Mouse (Mus musculus) spleen, adult 18-20 months (tissue): ENCODE data around the gene Pdcd6ip.

Source experiments
- DNase-seq, 2 experiments: peaks; one replicate each; pipeline ENCODE4 v3.0.0; 2022; ENCODE audit warnings: mixed read lengths in 2 of 2

Pdcd6ip gene

GRCm38 (mm10) chr9:113624086-113624485 lies 84.0 kb downstream of the Pdcd6ip start:
- no peak for DNase-seq

- no peak for DNase-seq
These were observed 91.0 kb downstream of the Pdcd6ip start for GRCm38 (mm10) chr9:113617081-113617480.

GRCm38 (mm10) chr9:113610776-113611175 lies 97.3 kb downstream of the Pdcd6ip start:
- DNase-seq: no peak

GRCm38 (mm10) chr9:113602140-113602539 lies 105.9 kb downstream of the Pdcd6ip start:
- no peak for DNase-seq
